Mouse (Mus musculus) CH12.LX (cell line): ENCODE data around the gene Pcsk2. TPM values are rescaled to one million over a fixed set of nuclear protein-coding genes. Genes with fewer than 3 reads are reported as not detected.

ENCODE experiments used
- DNase-seq: peaks from one replicate; pipeline ENCODE4 v3.0.0-alpha.2; 2013; ENCODE audit errors: extremely low read depth
- H3K27ac ChIP-seq: 2 replicates; pipeline ENCODE4 v1.5.1; 2012; ENCODE audit warnings: low read depth, mild to moderate bottlenecking, control low read depth, moderate library complexity; ENCODE audit not compliant: insufficient read depth
- H3K27me3 ChIP-seq: replicated peaks from 2 replicates; pipeline ENCODE3; 2012; ENCODE audit warnings: inconsistent platforms
- H3K36me3 ChIP-seq, 2 experiments: replicated peaks in 1 of 2; 2 replicates each; pipeline versions ENCODE3 to v1.6.1; 2012; ENCODE audit warnings: inconsistent platforms in 1 of 2, low read length in 1 of 2, mild to moderate bottlenecking in 1 of 2, mixed read lengths in 1 of 2, moderate library complexity in 1 of 2; ENCODE audit not compliant: control insufficient read depth in 1 of 2, insufficient read depth in 1 of 2
- H3K4me1 ChIP-seq, 2 experiments: 2 replicates each; pipeline ENCODE4 v1.6.1; 2012; ENCODE audit warnings: inconsistent platforms in 1 of 2, moderate library complexity in 1 of 2; ENCODE audit not compliant: insufficient read depth in 2 of 2, control insufficient read depth in 1 of 2
- H3K4me2 ChIP-seq: 2 replicates; pipeline ENCODE4 v1.6.1; 2012; ENCODE audit warnings: low read depth, mild to moderate bottlenecking, control low read depth; ENCODE audit not compliant: poor library complexity, insufficient read depth, severe bottlenecking
- H3K4me3 ChIP-seq, 3 experiments: fragments of 150-350 bp in 1 of 3; sonication (generic) in 1 of 3; replicated peaks in 1 of 3; 2 replicates each; pipeline versions ENCODE3 to v1.5.1; 2011 to 2012; ENCODE audit warnings: low read depth in 2 of 3, low read length in 2 of 3, mild to moderate bottlenecking in 2 of 3, moderate library complexity in 2 of 3, control low read depth in 1 of 3, improper control_type of control experiment in 1 of 3, inconsistent platforms in 1 of 3, mixed read lengths in 1 of 3; ENCODE audit not compliant: poor library complexity in 1 of 3
- H3K79me2 ChIP-seq: replicated peaks from 2 replicates; pipeline ENCODE4 v1.6.1; 2012; ENCODE audit warnings: mild to moderate bottlenecking, moderate library complexity; ENCODE audit not compliant: control insufficient read depth, poor library complexity, insufficient read depth, severe bottlenecking; ENCODE audit errors: extremely low read depth
- H3K9ac ChIP-seq: 2 replicates; pipeline ENCODE4 v1.6.1; 2012; ENCODE audit warnings: low read depth, mild to moderate bottlenecking, control low read depth, moderate library complexity; ENCODE audit not compliant: insufficient read depth
- H3K9me3 ChIP-seq: replicated peaks from 2 replicates; pipeline ENCODE3; 2012; ENCODE audit warnings: low read length, inconsistent platforms, mixed read lengths
- CHD2 ChIP-seq: IDR thresholded peaks from 2 replicates; pipeline ENCODE4 v1.6.1; 2011; ENCODE audit warnings: low read length, improper control_type of control experiment
- CTCF ChIP-seq, 2 experiments: IDR thresholded peaks in 1 of 2; conservative IDR thresholded peaks in 1 of 2; 2 replicates each; pipeline ENCODE4 v1.5.1; 2011 to 2012; ENCODE audit warnings: low read depth in 2 of 2, low read length in 2 of 2, improper control_type of control experiment in 1 of 2, inconsistent platforms in 1 of 2, mild to moderate bottlenecking in 1 of 2, moderate library complexity in 1 of 2
- E2F4 ChIP-seq: IDR thresholded peaks from 2 replicates; pipeline ENCODE4 v1.6.1; 2011; ENCODE audit warnings: low read depth, low read length, improper control_type of control experiment; ENCODE audit not compliant: insufficient replicate concordance
- EP300 ChIP-seq: IDR thresholded peaks from 2 replicates; pipeline ENCODE4 v1.6.1; 2011; ENCODE audit warnings: low read length, improper control_type of control experiment
- GABPA ChIP-seq: IDR thresholded peaks from 2 replicates; pipeline ENCODE4 v1.6.1; 2012; ENCODE audit warnings: low read depth, low read length, improper control_type of control experiment, inconsistent platforms; ENCODE audit not compliant: insufficient replicate concordance
- HCFC1 ChIP-seq: IDR thresholded peaks from 2 replicates; pipeline ENCODE4 v1.6.1; 2012; ENCODE audit warnings: low read depth, mild to moderate bottlenecking, inconsistent platforms, low read length, improper control_type of control experiment
- JUN ChIP-seq: IDR thresholded peaks from 2 replicates; pipeline ENCODE4 v1.6.1; 2011; ENCODE audit warnings: low read depth, mild to moderate bottlenecking, low read length, improper control_type of control experiment, moderate library complexity; ENCODE audit not compliant: insufficient read depth
- KAT2A ChIP-seq: IDR thresholded peaks from 2 replicates; pipeline ENCODE4 v1.6.1; 2012; ENCODE audit warnings: low read length, improper control_type of control experiment, inconsistent platforms; ENCODE audit not compliant: insufficient replicate concordance
- MAFK ChIP-seq: IDR thresholded peaks from 2 replicates; pipeline ENCODE4 v1.6.1; 2011; ENCODE audit warnings: low read length, improper control_type of control experiment; ENCODE audit not compliant: insufficient replicate concordance
- MAZ ChIP-seq: IDR thresholded peaks from 2 replicates; pipeline ENCODE4 v1.6.1; 2012; ENCODE audit warnings: low read depth, mild to moderate bottlenecking, inconsistent platforms, low read length, improper control_type of control experiment, moderate library complexity
- MXI1 ChIP-seq: IDR thresholded peaks from 2 replicates; pipeline ENCODE4 v1.6.1; 2011; ENCODE audit warnings: mild to moderate bottlenecking, low read depth, low read length, improper control_type of control experiment
- NELFE ChIP-seq: IDR thresholded peaks from 2 replicates; pipeline ENCODE4 v1.6.1; 2011; ENCODE audit warnings: low read depth, low read length, improper control_type of control experiment
- NRF1 ChIP-seq: IDR thresholded peaks from 2 replicates; pipeline ENCODE4 v1.6.1; 2014; ENCODE audit warnings: low read depth, mild to moderate bottlenecking, inconsistent platforms, low read length, improper control_type of control experiment, moderate library complexity
- POLR2A ChIP-seq: IDR thresholded peaks from 2 replicates; pipeline ENCODE4 v1.6.1; 2011; ENCODE audit warnings: low read depth, mild to moderate bottlenecking, improper control_type of control experiment, low read length
- POLR2AphosphoS2 ChIP-seq: IDR thresholded peaks from 2 replicates; pipeline ENCODE4 v1.6.1; 2011; ENCODE audit warnings: low read depth, low read length, improper control_type of control experiment
- RCOR1 ChIP-seq: conservative IDR thresholded peaks from 2 replicates; pipeline ENCODE4 v1.6.1; 2012; ENCODE audit warnings: low read depth, mild to moderate bottlenecking, inconsistent platforms, low read length, improper control_type of control experiment
- SMC3 ChIP-seq: IDR thresholded peaks from 2 replicates; pipeline ENCODE4 v1.6.1; 2011; ENCODE audit warnings: low read depth, low read length, improper control_type of control experiment
- TBP ChIP-seq: conservative IDR thresholded peaks from 2 replicates; pipeline ENCODE4 v1.6.1; 2011; ENCODE audit warnings: low read depth, low read length, improper control_type of control experiment
- TCF12 ChIP-seq: IDR thresholded peaks from 2 replicates; pipeline ENCODE4 v1.6.1; 2014; ENCODE audit warnings: low read depth, mild to moderate bottlenecking, inconsistent platforms, low read length, improper control_type of control experiment
- UBTF ChIP-seq: IDR thresholded peaks from 2 replicates; pipeline ENCODE4 v1.6.1; 2012; ENCODE audit warnings: low read depth, mild to moderate bottlenecking, inconsistent platforms, low read length, improper control_type of control experiment, moderate library complexity
- ZKSCAN1 ChIP-seq: IDR thresholded peaks from 2 replicates; pipeline ENCODE4 v1.6.1; 2012; ENCODE audit warnings: low read depth, inconsistent platforms, low read length, improper control_type of control experiment, borderline replicate concordance
- ZMIZ1 ChIP-seq: IDR thresholded peaks from 2 replicates; pipeline ENCODE4 v1.6.1; 2012; ENCODE audit warnings: low read depth, mild to moderate bottlenecking, inconsistent platforms, low read length, improper control_type of control experiment
- dilution Hi-C: fragments of 300-500 bp; cut with MboI; formaldehyde crosslinking; loops from 2 replicates; pipeline ENCODE4 v1.14.3; 2020; ENCODE audit warnings: low sequenced_read_pairs; ENCODE audit not compliant: extremely low pct_unique_long_range_greater_than_20kb, extremely low pct_ligation_motif_present
- in situ Hi-C: fragments of 300-500 bp; cut with MboI; formaldehyde crosslinking; loops from 3 replicates; pipeline ENCODE4 v1.14.3; 2019; ENCODE audit warnings: low sequenced_read_pairs, low pct_ligation_motif_present, low pct_unique_long_range_greater_than_20kb, mixed read lengths
- polyA plus RNA-seq: library from polyadenylated mRNA; unstranded; fragments of >175 nt; gene quantifications from 2 replicates; pipeline ENCODE4 v1.2.1, GENCODE M21; 2012; ENCODE audit warnings: low read depth; ENCODE audit not compliant: insufficient read length
- total RNA-seq, 2 experiments: library from RNA; depleted of rRNA; stranded (reverse); fragments of 300-350 nt in 1 of 2; fragments of >200 nt in 1 of 2; gene quantifications; 2 replicates each; pipeline ENCODE4 v1.2.3; 2012 to 2014

The Pcsk2 gene
- total and polyA plus RNA-seq, 3 experiments: not detected

DNA sequence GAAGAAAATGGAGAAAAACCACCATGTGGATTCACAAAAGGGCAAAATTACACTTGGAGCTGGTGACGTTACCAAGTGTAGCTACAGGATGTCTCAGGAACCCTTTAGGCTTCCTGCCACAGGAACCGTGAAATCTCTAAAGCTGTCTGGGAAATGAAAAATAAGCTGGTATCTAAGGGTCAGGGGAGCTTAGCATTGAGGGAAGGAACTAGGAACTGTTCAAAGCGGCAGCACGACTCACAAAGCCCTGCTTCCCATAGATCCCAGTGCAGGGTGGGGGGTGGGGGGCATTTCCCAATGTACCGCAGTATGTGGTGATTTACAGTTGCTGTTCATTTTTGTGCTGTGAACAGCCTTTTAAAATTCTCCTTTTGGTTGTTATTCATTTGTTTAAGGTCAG is 44.2 kb upstream of the Pcsk2 start:
- TF ChIP-seq POLR2AphosphoS2 (no peak), CHD2 (no peak), NRF1 (no peak), MAFK (no peak), UBTF (no peak), JUN (no peak), ZKSCAN1 (no peak), KAT2A (no peak), POLR2A (no peak), ZMIZ1 (no peak), NELFE (no peak)
- Histone ChIP-seq H3K27me3 (peaks cover 40% of the 10 kb centered on the region), H3K9me3 (no peaks in the 10 kb centered on the region), H3K9ac (no peak overlapping the region), H3K4me3 (no peak overlapping the region), H3K79me2 (no peaks in the 10 kb centered on the region), H3K4me2 (no peak overlapping the region), H3K27ac (no peak overlapping the region), H3K4me1 (no peaks in the 10 kb centered on the region), H3K36me3 (no peaks in the 10 kb centered on the region)
- in situ Hi-C loops: no loop called here
- no peak for DNase-seq
- dilution Hi-C loops: no loop called here

DNA sequence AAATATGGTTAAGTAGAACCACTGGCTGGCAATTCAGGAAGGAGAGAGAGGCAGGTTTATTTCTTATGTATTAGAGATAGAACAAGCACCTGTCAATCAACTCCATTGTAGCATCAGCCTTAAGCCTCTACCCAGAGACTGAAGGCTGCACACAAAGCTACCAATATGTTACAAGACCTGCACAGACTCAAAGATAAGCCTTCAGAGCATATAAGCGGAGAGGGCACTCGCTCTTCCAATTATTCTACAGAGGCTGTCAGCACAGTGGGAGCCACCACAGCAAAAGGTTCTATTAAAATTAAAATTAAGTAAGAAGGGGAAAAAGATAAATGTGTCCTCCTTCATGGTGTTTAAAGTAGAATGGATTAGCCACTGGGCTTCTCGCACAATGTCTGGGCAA is 43.8 kb upstream of the Pcsk2 start:
- Histone ChIP-seq H3K27ac (no peak overlapping the region), H3K27me3 (peaks cover 41% of the 10 kb centered on the region), H3K4me1 (no peaks in the 10 kb centered on the region), H3K36me3 (no peaks in the 10 kb centered on the region)
- dilution Hi-C loops (no loop called here), in situ Hi-C loops (no loop called here)
- DNase-seq: no peak
- TF ChIP-seq TBP (no peak), GABPA (no peak), MAFK (no peak), EP300 (no peak), MAZ (no peak), TCF12 (no peak), POLR2AphosphoS2 (no peak), SMC3 (no peak), RCOR1 (no peak), CTCF (conservative IDR thresholded peaks at IDR 0.05 in 1 of 2, IDR thresholded peaks at IDR 0.05 in 1 of 2; ENCODE audit: low read depth in 2 of 2, low read length in 2 of 2) (no peak), ZKSCAN1 (no peak), E2F4 (no peak), MXI1 (no peak), ZMIZ1 (no peak), POLR2A (no peak), HCFC1 (no peak)
- TF ChIP-seq, all 38 proteins: peak for 0
- no peaks in the 10 kb centered on the region for H3K9me3 ChIP-seq
- no peak overlapping the region for H3K9ac ChIP-seq
- no peak overlapping the region for H3K4me3 ChIP-seq
- no peaks in the 10 kb centered on the region for H3K79me2 ChIP-seq
- H3K4me2 ChIP-seq: no peak overlapping the region
